16 mouse cellular contexts compared by ENCODE assay signal in genomic region chr7:68011385-68012122, GRCm38 (mm10). TPM values are rescaled to one million over a fixed set of nuclear protein-coding genes. Genes with fewer than 3 reads are reported as not detected.
DNase-seq lines count a peak whose midpoint lies in the region; ATAC-seq and TF ChIP-seq lines count a peak whose summit lies in the region.
"Had no signal": no experiment of that assay in that cellular context is flagged by ENCODE, and none has a peak within 500 bp of the region (broad histone marks: within the 10 kb centered on the region; RNA-seq: fewer than 3 reads in every experiment).

No protein-coding gene starts in this region.

- no peaks in the 10 kb centered on the region for H3K27me3 ChIP-seq in heart, embryonic 13.5 days (replicated peaks)
- no peaks in the 10 kb centered on the region for H3K27me3 ChIP-seq in lung, postnatal 0 days (replicated peaks; ENCODE audit: insufficient read depth, low read length)
- H3K27me3 ChIP-seq in liver, postnatal 0 days (ENCODE audit: insufficient read depth, low read length), result no peaks in the 10 kb centered on the region
- H3K27me3 ChIP-seq in hindbrain, embryonic 12.5 days, result no peaks in the 10 kb centered on the region
- H3K27me3 ChIP-seq: forebrain, embryonic 13.5 days; hindbrain, embryonic 13.5 days; limb, embryonic 13.5 days had no signal

- no peak overlapping the region for H3K4me3 ChIP-seq in heart, embryonic 13.5 days
- H3K4me3 ChIP-seq in lung, postnatal 0 days (ENCODE audit: low read depth, low read length), result no peak overlapping the region
- H3K4me3 ChIP-seq in liver, postnatal 0 days (ENCODE audit: low read depth, low read length), result no peak overlapping the region
- no peak overlapping the region for H3K4me3 ChIP-seq in hindbrain, embryonic 12.5 days
- H3K4me3 ChIP-seq: forebrain, embryonic 13.5 days; hindbrain, embryonic 13.5 days; limb, embryonic 13.5 days had no signal

- WGBS in heart, embryonic 13.5 days, result 59% methylated on average over 13 of the region's 13 CpGs
- 68% methylated on average over 13 of the region's 13 CpGs for WGBS in lung, postnatal 0 days
- WGBS in liver, postnatal 0 days (ENCODE audit: insufficient replicate concordance), result 63% methylated on average over 13 of the region's 13 CpGs
- 83% methylated on average over 13 of the region's 13 CpGs for WGBS in hindbrain, embryonic 12.5 days

- H3K36me3 ChIP-seq in heart, embryonic 13.5 days, result peaks cover 38% of the 10 kb centered on the region
- H3K36me3 ChIP-seq in lung, postnatal 0 days (ENCODE audit: insufficient read depth, low read length), result no peaks in the 10 kb centered on the region
- no peaks in the 10 kb centered on the region for H3K36me3 ChIP-seq in liver, postnatal 0 days (replicated peaks; ENCODE audit: insufficient read depth, low read length)
- peaks cover 25% of the 10 kb centered on the region for H3K36me3 ChIP-seq in hindbrain, embryonic 12.5 days

- no peak for TF ChIP-seq CTCF in lung, postnatal 0 days (IDR thresholded peaks at IDR 0.05)
- TF ChIP-seq CTCF in liver, postnatal 0 days (IDR thresholded peaks at IDR 0.05; ENCODE audit: low read depth), result no peak

- H3K27ac ChIP-seq in heart, embryonic 13.5 days (replicated peaks), result peak overlapping the region; percentile 91
- 0 out of 2 replicates have a peak overlapping the region, but pooled peaks have one; percentile 15 for H3K27ac ChIP-seq in lung, postnatal 0 days (ENCODE audit: low read length)
- peak overlapping the region; percentile 45 for H3K27ac ChIP-seq in liver, postnatal 0 days (ENCODE audit: low read depth)
- H3K27ac ChIP-seq in hindbrain, embryonic 12.5 days, result no peak overlapping the region
- H3K27ac ChIP-seq: forebrain, embryonic 13.5 days; hindbrain, embryonic 13.5 days; limb, embryonic 13.5 days had no signal

- H3K9me3 ChIP-seq in heart, embryonic 13.5 days, result peaks cover 6% of the 10 kb centered on the region; the same call in 1 of the 2 replicates
- H3K9me3 ChIP-seq in lung, postnatal 0 days (ENCODE audit: low read length), result no peaks in the 10 kb centered on the region
- H3K9me3 ChIP-seq in liver, postnatal 0 days (ENCODE audit: low read length), result peaks cover 8% of the 10 kb centered on the region
- H3K9me3 ChIP-seq in hindbrain, embryonic 12.5 days (replicated peaks), result 0 out of 2 replicates have a peak, but pooled peaks cover 5% of the 10 kb centered on the region
- H3K9me3 ChIP-seq: forebrain, embryonic 13.5 days; hindbrain, embryonic 13.5 days had no signal

- DNase-seq in heart, adult 9 months (ENCODE audit: low spot score in 2 of 2), result no peak
- no peak for DNase-seq in lung, postnatal 0 days (ENCODE audit: low spot score)
- no peak for DNase-seq in lung, postnatal 14 days
- peak; percentile 92 for DNase-seq in c-Kit-positive CD71-positive TER-119-positive erythroid progenitor cells, embryonic 14.5 days (ENCODE audit: low spot score)
- no peak for DNase-seq in liver, postnatal 0 days
- DNase-seq in urinary bladder, adult 18-20 months (ENCODE audit: low spot score in 2 of 2), result no peak
- DNase-seq: cerebellum, postnatal 10 days; gastrocnemius, postnatal 25 days; kidney, adult 18-20 months; midbrain, embryonic 14.5 days; thymus, postnatal 25 days had no signal

- no peak for ATAC-seq in heart, embryonic 13.5 days (ENCODE audit: extremely low read depth, insufficient number of reproducible peaks, low FRiP score, low TSS enrichment)
- no peak for ATAC-seq in lung, postnatal 0 days
- ATAC-seq in liver, postnatal 0 days, result peak; percentile 88
- ATAC-seq in hindbrain, embryonic 12.5 days (ENCODE audit: low FRiP score), result no peak
- ATAC-seq: forebrain, embryonic 13.5 days had no signal

- peaks cover 85% of the 10 kb centered on the region for H3K4me1 ChIP-seq in heart, embryonic 13.5 days
- H3K4me1 ChIP-seq in lung, postnatal 0 days (ENCODE audit: insufficient read depth, low read depth, low read length), result peaks cover 9% of the 10 kb centered on the region; the same call in 1 of the 2 replicates
- H3K4me1 ChIP-seq in liver, postnatal 0 days (ENCODE audit: insufficient read depth), result peaks cover 22% of the 10 kb centered on the region
- peaks cover 24% of the 10 kb centered on the region for H3K4me1 ChIP-seq in hindbrain, embryonic 12.5 days

- H3K4me2 ChIP-seq in heart, embryonic 13.5 days, result peak overlapping the region; percentile 32; the same call in 1 of the 2 replicates
- no peak overlapping the region for H3K4me2 ChIP-seq in lung, postnatal 0 days (replicated peaks; ENCODE audit: low read depth, low read length)
- peak overlapping the region; percentile 44 for H3K4me2 ChIP-seq in liver, postnatal 0 days (ENCODE audit: low read depth, low read length)
- no peak overlapping the region for H3K4me2 ChIP-seq in hindbrain, embryonic 12.5 days (replicated peaks)
- H3K4me2 ChIP-seq: forebrain, embryonic 13.5 days; hindbrain, embryonic 13.5 days; limb, embryonic 13.5 days had no signal

- H3K9ac ChIP-seq in heart, embryonic 13.5 days, result peak overlapping the region; percentile 48
- H3K9ac ChIP-seq in lung, postnatal 0 days (replicated peaks; ENCODE audit: low read depth), result no peak overlapping the region
- no peak overlapping the region for H3K9ac ChIP-seq in liver, postnatal 0 days (replicated peaks)
- no peak overlapping the region for H3K9ac ChIP-seq in hindbrain, embryonic 12.5 days
- H3K9ac ChIP-seq: forebrain, embryonic 13.5 days; hindbrain, embryonic 13.5 days; limb, embryonic 13.5 days had no signal

- TF ChIP-seq EP300 in lung, postnatal 0 days (IDR thresholded peaks at IDR 0.05), result peak; percentile 46
- TF ChIP-seq EP300 in liver, postnatal 0 days (IDR thresholded peaks at IDR 0.05; ENCODE audit: low read depth), result peak; percentile 99

RNA-seq across cellular contexts. Expression of gene Igf1r, which starts 58.9 kb away (rescaled TPM):
- polyA plus RNA-seq in heart, embryonic 13.5 days (2015; fragmentation: Nextera tagmentation; extraction: Ambion mirVana), result 15.0 and 15.2 TPM in 2 replicates
- polyA plus RNA-seq in lung, postnatal 0 days (2015; fragmentation: Nextera tagmentation; extraction: Ambion mirVana), result 15.9 and 18.8 TPM in 2 replicates
- 2.7 and 2.9 TPM in 2 replicates for polyA plus RNA-seq in liver, postnatal 0 days (2015; fragmentation: Nextera tagmentation; extraction: Ambion mirVana)
- polyA plus RNA-seq in hindbrain, embryonic 12.5 days (2016; fragmentation: Nextera tagmentation; extraction: Ambion mirVana), result 42.3 and 43.0 TPM in 2 replicates

Comparison
In these comparisons a context has a peak if more than half of its experiments do, and no peak if none do; other contexts are left out.
1. H3K4me2 ChIP-seq: peak in heart, embryonic 13.5 days (single experiment) and liver, postnatal 0 days (single experiment); none in lung, postnatal 0 days (single experiment) and hindbrain, embryonic 12.5 days (single experiment).